Mouse (Mus musculus) MEL (cell line): ENCODE results near the gene Taldo1. TPM values are rescaled to one million over a fixed set of nuclear protein-coding genes. Genes with fewer than 3 reads are reported as not detected.

ENCODE experiments used
- DNase-seq: peaks from one replicate; pipeline ENCODE4 v3.0.0; 2011; ENCODE audit warnings: low read depth, low spot score
- H3K27ac ChIP-seq: 2 replicates; pipeline ENCODE4 v1.5.1; 2012; ENCODE audit warnings: low read depth, mild to moderate bottlenecking, control low read depth, low read length, moderate library complexity; ENCODE audit not compliant: control insufficient read depth
- H3K27me3 ChIP-seq, 2 experiments: fragments of 150-350 bp in 1 of 2; sonication (generic) in 1 of 2; 2 replicates each; pipeline ENCODE4 v1.6.1; 2012; ENCODE audit warnings: low read length in 2 of 2, mild to moderate bottlenecking in 2 of 2, improper control_type of control experiment in 1 of 2, moderate library complexity in 1 of 2; ENCODE audit not compliant: insufficient read depth in 2 of 2, control insufficient read depth in 1 of 2
- H3K36me3 ChIP-seq, 2 experiments: 2 replicates each; pipeline ENCODE4 v1.6.1; 2012 to 2014; ENCODE audit warnings: low read length in 2 of 2, improper control_type of control experiment in 1 of 2, inconsistent platforms in 1 of 2, mild to moderate bottlenecking in 1 of 2; ENCODE audit not compliant: insufficient read depth in 2 of 2, control insufficient read depth in 1 of 2
- H3K4me1 ChIP-seq, 2 experiments: fragments of 150-350 bp in 1 of 2; sonication (generic) in 1 of 2; 2 replicates each; pipeline ENCODE4 v1.6.1; 2012; ENCODE audit warnings: low read length in 2 of 2, improper control_type of control experiment in 1 of 2, mild to moderate bottlenecking in 1 of 2; ENCODE audit not compliant: insufficient read depth in 2 of 2, control insufficient read depth in 1 of 2
- H3K4me3 ChIP-seq, 2 experiments: fragments of 150-350 bp in 1 of 2; sonication (generic) in 1 of 2; 2 replicates each; pipeline ENCODE4 v1.5.1; 2012; ENCODE audit warnings: low read depth in 2 of 2, low read length in 2 of 2, mild to moderate bottlenecking in 2 of 2, moderate library complexity in 2 of 2, control low read depth in 1 of 2, improper control_type of control experiment in 1 of 2; ENCODE audit not compliant: control insufficient read depth in 1 of 2, insufficient read depth in 1 of 2
- H3K79me2 ChIP-seq: 2 replicates; pipeline ENCODE4 v1.6.1; 2012; ENCODE audit warnings: mild to moderate bottlenecking, low read length, moderate library complexity; ENCODE audit not compliant: control insufficient read depth, poor library complexity, insufficient read depth
- H3K9ac ChIP-seq: 2 replicates; pipeline ENCODE4 v1.6.1; 2012; ENCODE audit warnings: low read depth, mild to moderate bottlenecking, control low read depth, low read length, moderate library complexity; ENCODE audit not compliant: control insufficient read depth, poor library complexity, severe bottlenecking
- H3K9me3 ChIP-seq: fragments of 150-350 bp; sonication (generic); replicated peaks from 2 replicates; pipeline ENCODE4 v1.6.1; 2012; ENCODE audit warnings: mild to moderate bottlenecking, low read length, improper control_type of control experiment, moderate library complexity; ENCODE audit not compliant: insufficient read depth
- BHLHE40 ChIP-seq: IDR thresholded peaks from 2 replicates; pipeline ENCODE4 v1.6.1; 2012; ENCODE audit warnings: low read depth, mild to moderate bottlenecking, inconsistent platforms, low read length, improper control_type of control experiment, borderline replicate concordance
- CHD1 ChIP-seq: IDR thresholded peaks from 2 replicates; pipeline ENCODE4 v1.6.1; 2012; ENCODE audit warnings: low read depth, mild to moderate bottlenecking, inconsistent platforms, low read length, improper control_type of control experiment
- CHD2 ChIP-seq: IDR thresholded peaks from 2 replicates; pipeline ENCODE4 v1.6.1; 2011; ENCODE audit warnings: low read length, improper control_type of control experiment
- CTCF ChIP-seq, 3 experiments: IDR thresholded peaks in 2 of 3; conservative IDR thresholded peaks in 1 of 3; 2 replicates each; pipeline ENCODE4 v1.5.1; 2011 to 2012; ENCODE audit warnings: low read length in 3 of 3, low read depth in 2 of 3, mild to moderate bottlenecking in 2 of 3, improper control_type of control experiment in 1 of 3, inconsistent platforms in 1 of 3, mixed read lengths in 1 of 3, moderate library complexity in 1 of 3; ENCODE audit not compliant: control insufficient read depth in 1 of 3, insufficient read depth in 1 of 3, poor library complexity in 1 of 3, severe bottlenecking in 1 of 3
- ELF1 ChIP-seq: IDR thresholded peaks from 2 replicates; pipeline ENCODE4 v1.6.1; 2014; ENCODE audit warnings: low read depth, mild to moderate bottlenecking, inconsistent platforms, low read length, improper control_type of control experiment, moderate library complexity
- EP300 ChIP-seq, 2 experiments: IDR thresholded peaks; 2 replicates each; pipeline ENCODE4 v1.6.1; 2011; ENCODE audit warnings: improper control_type of control experiment in 2 of 2, low read length in 2 of 2, low read depth in 1 of 2, mild to moderate bottlenecking in 1 of 2
- ETS1 ChIP-seq: IDR thresholded peaks from 2 replicates; pipeline ENCODE4 v1.6.1; 2012; ENCODE audit warnings: low read depth, mild to moderate bottlenecking, inconsistent platforms, low read length, improper control_type of control experiment, moderate library complexity
- GABPA ChIP-seq: IDR thresholded peaks from 2 replicates; pipeline ENCODE4 v1.6.1; 2012; ENCODE audit warnings: low read depth, mild to moderate bottlenecking, inconsistent platforms, low read length, improper control_type of control experiment, moderate library complexity
- GATA1 ChIP-seq: IDR thresholded peaks from 2 replicates; pipeline ENCODE4 v1.6.1; 2011; ENCODE audit warnings: low read depth, low read length, improper control_type of control experiment
- MAFK ChIP-seq: IDR thresholded peaks from 2 replicates; pipeline ENCODE4 v1.6.1; 2011; ENCODE audit warnings: low read depth, mild to moderate bottlenecking, low read length, improper control_type of control experiment, borderline replicate concordance
- MAX ChIP-seq: IDR thresholded peaks from 2 replicates; pipeline ENCODE4 v1.6.1; 2011; ENCODE audit warnings: low read length, improper control_type of control experiment
- MAZ ChIP-seq: IDR thresholded peaks from 2 replicates; pipeline ENCODE4 v1.6.1; 2012; ENCODE audit warnings: low read depth, mild to moderate bottlenecking, inconsistent platforms, low read length, improper control_type of control experiment
- MXI1 ChIP-seq: IDR thresholded peaks from 2 replicates; pipeline ENCODE4 v1.6.1; 2011; ENCODE audit warnings: mild to moderate bottlenecking, low read depth, low read length, improper control_type of control experiment
- MYB ChIP-seq: IDR thresholded peaks from 2 replicates; pipeline ENCODE4 v1.6.1; 2011; ENCODE audit warnings: mild to moderate bottlenecking, low read depth, low read length, improper control_type of control experiment
- MYC ChIP-seq: IDR thresholded peaks from 2 replicates; pipeline ENCODE4 v1.6.1; 2011; ENCODE audit warnings: low read depth, mild to moderate bottlenecking, low read length, improper control_type of control experiment, moderate library complexity
- NELFE ChIP-seq: IDR thresholded peaks from 2 replicates; pipeline ENCODE4 v1.6.1; 2011; ENCODE audit warnings: low read depth, low read length, improper control_type of control experiment
- POLR2A ChIP-seq, 2 experiments: IDR thresholded peaks; 2 replicates each; pipeline ENCODE4 v1.6.1; 2011 to 2012; ENCODE audit warnings: low read length in 2 of 2, mild to moderate bottlenecking in 2 of 2, control low read depth in 1 of 2, improper control_type of control experiment in 1 of 2, low read depth in 1 of 2, moderate library complexity in 1 of 2; ENCODE audit not compliant: control insufficient read depth in 1 of 2, insufficient read depth in 1 of 2, poor library complexity in 1 of 2
- POLR2AphosphoS2 ChIP-seq: IDR thresholded peaks from 2 replicates; pipeline ENCODE4 v1.6.1; 2011; ENCODE audit warnings: low read length, improper control_type of control experiment
- RAD21 ChIP-seq: IDR thresholded peaks from 2 replicates; pipeline ENCODE4 v1.6.1; 2011; ENCODE audit warnings: mild to moderate bottlenecking, low read depth, low read length, improper control_type of control experiment
- SIN3A ChIP-seq: IDR thresholded peaks from 2 replicates; pipeline ENCODE4 v1.6.1; 2012; ENCODE audit warnings: low read length, improper control_type of control experiment, inconsistent platforms
- TBP ChIP-seq: IDR thresholded peaks from 2 replicates; pipeline ENCODE4 v1.8.0; 2011; ENCODE audit warnings: low read depth, low read length, improper control_type of control experiment
- TCF12 ChIP-seq: IDR thresholded peaks from 2 replicates; pipeline ENCODE4 v1.6.1; 2014; ENCODE audit warnings: low read depth, mild to moderate bottlenecking, inconsistent platforms, low read length, improper control_type of control experiment, moderate library complexity
- UBTF ChIP-seq: IDR thresholded peaks from 2 replicates; pipeline ENCODE4 v1.6.1; 2012; ENCODE audit warnings: low read depth, mild to moderate bottlenecking, inconsistent platforms, low read length, improper control_type of control experiment, moderate library complexity, borderline replicate concordance; ENCODE audit not compliant: insufficient read depth
- USF1 ChIP-seq: IDR thresholded peaks from 2 replicates; pipeline ENCODE4 v1.6.1; 2014; ENCODE audit warnings: low read depth, mild to moderate bottlenecking, inconsistent platforms, low read length, improper control_type of control experiment, moderate library complexity
- ZMIZ1 ChIP-seq: IDR thresholded peaks from 2 replicates; pipeline ENCODE4 v1.6.1; 2012; ENCODE audit warnings: low read depth, mild to moderate bottlenecking, inconsistent platforms, low read length, improper control_type of control experiment, moderate library complexity
- polyA plus RNA-seq, 2 experiments: library from polyadenylated mRNA; stranded (reverse) in 1 of 2; unstranded in 1 of 2; fragments of >175 nt in 1 of 2; fragments of >200 nt in 1 of 2; gene quantifications; 2 replicates each; pipeline versions ENCODE4 v1.2.1 to v1.2.4; 2012; ENCODE audit warnings: low replicate concordance in 2 of 2, low read depth in 1 of 2; ENCODE audit not compliant: insufficient read length in 2 of 2, insufficient read depth in 1 of 2, missing spikeins in 1 of 2
- total RNA-seq: library from RNA; depleted of rRNA; stranded (reverse); fragments of 300-350 nt; gene quantifications from 2 replicates; pipeline ENCODE4 v1.2.3, GENCODE M21; 2012

Gene Taldo1
- total and polyA plus RNA-seq, 3 experiments, result 298 to 415 TPM; not detected in 1

DNA sequence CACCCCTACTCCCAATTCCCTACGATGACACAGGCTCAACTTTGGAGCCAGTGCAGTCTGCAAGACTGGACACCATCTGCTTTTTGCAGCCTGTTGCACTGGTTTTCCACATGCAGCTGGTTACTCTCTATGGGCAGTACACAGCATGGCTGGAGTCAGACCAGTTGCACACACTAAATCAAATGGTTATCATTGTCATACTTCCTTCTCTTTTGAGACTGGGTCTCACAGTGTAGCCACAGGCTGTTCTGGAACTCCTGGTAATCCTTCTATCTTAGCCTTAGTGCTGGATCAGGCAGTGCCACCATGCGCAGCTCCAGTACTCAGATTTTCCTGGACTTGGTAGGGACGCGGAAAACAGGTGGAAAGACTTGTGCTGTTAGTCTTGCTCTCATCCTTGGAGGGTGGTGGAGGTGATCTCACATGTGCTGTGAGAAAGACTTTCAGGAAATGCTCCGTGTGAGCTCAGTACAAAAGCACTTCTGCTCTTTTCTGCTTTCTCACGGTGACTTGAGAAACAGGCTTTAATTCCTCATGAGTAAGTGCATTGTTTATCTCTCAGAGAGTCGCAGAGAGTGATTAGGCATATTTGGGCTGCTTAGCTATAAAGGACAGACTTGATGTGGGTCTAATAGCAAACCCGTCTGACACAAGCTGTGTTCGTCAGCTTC, 688 bp downstream of the Taldo1 start:
- TF ChIP-seq GATA1 (peak; percentile 73), TBP (peak; percentile 88), UBTF (no peak), RAD21 (no peak), TCF12 (peak; percentile 19; the same call in 1 of the 2 replicates), MYB (no peak), POLR2AphosphoS2 (no peak), GABPA (peak; percentile 99), MAFK (peak; percentile 90), MAZ (no peak), MXI1 (peak; percentile 93), CHD2 (no peak), ZMIZ1 (0 out of 2 replicates have a peak, but pooled peaks have one; percentile 35), BHLHE40 (0 out of 2 replicates have a peak, but pooled peaks have one; percentile 14), MAX (peak; percentile 80), NELFE (peak; percentile 47), ELF1 (peak; percentile 53; the same call in 1 of the 2 replicates), EP300 (IDR thresholded peaks at IDR 0.05; ENCODE audit: low read depth in 1 of 2, low read length in 2 of 2) (peak; percentile 82 to 85), CTCF (IDR thresholded peaks at IDR 0.05 in 2 of 3, conservative IDR thresholded peaks at IDR 0.05 in 1 of 3; ENCODE audit: control insufficient read depth in 1 of 3, insufficient read depth in 1 of 3, low read depth in 2 of 3, low read length in 3 of 3, poor library complexity in 1 of 3, severe bottlenecking in 1 of 3) (no peak), ETS1 (peak; percentile 99), POLR2A (IDR thresholded peaks at IDR 0.05; ENCODE audit: control insufficient read depth in 1 of 2, insufficient read depth in 1 of 2, low read depth in 1 of 2, low read length in 2 of 2, poor library complexity in 1 of 2) (peak in 1 of 2 experiments; percentile 62; a peak in 2 of 4 replicates), SIN3A (peak; percentile 97), CHD1 (peak; percentile 78; the same call in 1 of the 2 replicates), USF1 (no peak), MYC (peak; percentile 94)
- TF ChIP-seq, all 39 proteins: peak for 17
- H3K79me2 ChIP-seq, result peaks cover 25% of the 10 kb centered on the region
- no peaks in the 10 kb centered on the region for H3K27me3 ChIP-seq
- H3K27ac ChIP-seq, result peak overlapping the region; percentile 97
- no peaks in the 10 kb centered on the region for H3K9me3 ChIP-seq
- peaks cover 13 to 29% of the 10 kb centered on the region in 2 experiments for H3K4me1 ChIP-seq
- H3K9ac ChIP-seq, result peak overlapping the region; percentile 74
- DNase-seq, result peak; percentile 94
- H3K4me3 ChIP-seq, result peak overlapping the region; percentile 77 to 78
- H3K36me3 ChIP-seq, result peaks cover 12 to 45% of the 10 kb centered on the region in 2 experiments
